Mouse (Mus musculus): Measurements from ENCODE around the gene D7Ertd443e. TPM values are rescaled to one million over a fixed set of nuclear protein-coding genes. Genes with fewer than 3 reads are reported as not detected.

D7Ertd443e gene
- polyA plus RNA-seq, 1 experiment from 2014 or later: 0.51 TPM

GRCm38 (mm10) chr7:134320979-134321378, 64.5 kb downstream of the D7Ertd443e start:
- Histone ChIP-seq H3K9me3 (ENCODE audit: control insufficient read depth, low read length) (no peaks in the 10 kb centered on the region), H3K9ac (ENCODE audit: low read length) (no peak overlapping the region), H3K4me2 (replicated peaks; ENCODE audit: low read depth) (no peak overlapping the region)

DNA sequence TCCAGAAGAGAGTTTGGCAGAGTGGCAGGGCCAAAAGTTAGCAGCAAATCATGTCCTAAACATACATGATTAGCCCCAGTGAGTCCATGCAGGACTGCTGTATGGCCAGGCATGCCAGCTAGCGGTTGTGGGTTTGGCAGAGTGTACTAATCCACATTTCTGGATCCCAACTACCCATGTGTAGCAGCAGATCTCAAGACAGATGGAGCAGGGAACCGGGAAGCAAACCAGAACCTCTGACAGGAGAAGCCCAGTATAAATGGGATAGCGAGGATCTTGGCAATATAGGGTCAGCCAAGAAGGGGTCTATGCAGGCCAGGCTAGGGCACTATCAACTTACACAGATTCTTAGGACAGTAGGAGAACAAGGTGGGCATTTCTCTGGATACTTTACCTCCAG, 83.4 kb downstream of the D7Ertd443e start:
- TF ChIP-seq EP300 (optimal IDR thresholded peaks at IDR 0.05) (no peak), CTCF (IDR thresholded peaks at IDR 0.05; ENCODE audit: low read depth) (no peak)
- ATAC-seq (ENCODE audit: low FRiP score, low TSS enrichment) (no peak), DNase-seq (ENCODE audit: low spot score) (no peak)
- no peak overlapping the region for H3K9ac ChIP-seq (ENCODE audit: low read length)
- no peaks in the 10 kb centered on the region for H3K27me3 ChIP-seq (ENCODE audit: control insufficient read depth, insufficient read depth, low read length)
- no peaks in the 10 kb centered on the region for H3K4me1 ChIP-seq (replicated peaks; ENCODE audit: control insufficient read depth, insufficient read depth)
- H3K4me2 ChIP-seq (replicated peaks; ENCODE audit: low read depth): no peak overlapping the region
- H3K27ac ChIP-seq (replicated peaks): no peak overlapping the region
- no peak overlapping the region for H3K4me3 ChIP-seq (ENCODE audit: low read depth, low read length)
- 79% methylated on average over 3 of the region's 3 CpGs for WGBS
- no peaks in the 10 kb centered on the region for H3K36me3 ChIP-seq (ENCODE audit: control insufficient read depth, insufficient read depth, low read length)
- H3K9me3 ChIP-seq (ENCODE audit: control insufficient read depth, low read length): no peaks in the 10 kb centered on the region

More at GRCm38 (mm10) chr7:134320979-134321378, 64.5 kb downstream of the D7Ertd443e start:
- no peak for DNase-seq (ENCODE audit: low spot score)
- H3K27ac ChIP-seq (replicated peaks): no peak overlapping the region
- H3K4me3 ChIP-seq (ENCODE audit: low read depth, low read length): no peak overlapping the region
- no peak for ATAC-seq (ENCODE audit: low FRiP score, low TSS enrichment)
- 68% methylated on average over 10 of the region's 10 CpGs for WGBS
- TF ChIP-seq CTCF (IDR thresholded peaks at IDR 0.05; ENCODE audit: low read depth) (peak; percentile 32), EP300 (optimal IDR thresholded peaks at IDR 0.05) (no peak)
- H3K27me3 ChIP-seq (ENCODE audit: control insufficient read depth, insufficient read depth, low read length): no peaks in the 10 kb centered on the region
- H3K4me1 ChIP-seq (replicated peaks; ENCODE audit: control insufficient read depth, insufficient read depth): no peaks in the 10 kb centered on the region
- H3K36me3 ChIP-seq (ENCODE audit: control insufficient read depth, insufficient read depth, low read length): no peaks in the 10 kb centered on the region

DNA sequence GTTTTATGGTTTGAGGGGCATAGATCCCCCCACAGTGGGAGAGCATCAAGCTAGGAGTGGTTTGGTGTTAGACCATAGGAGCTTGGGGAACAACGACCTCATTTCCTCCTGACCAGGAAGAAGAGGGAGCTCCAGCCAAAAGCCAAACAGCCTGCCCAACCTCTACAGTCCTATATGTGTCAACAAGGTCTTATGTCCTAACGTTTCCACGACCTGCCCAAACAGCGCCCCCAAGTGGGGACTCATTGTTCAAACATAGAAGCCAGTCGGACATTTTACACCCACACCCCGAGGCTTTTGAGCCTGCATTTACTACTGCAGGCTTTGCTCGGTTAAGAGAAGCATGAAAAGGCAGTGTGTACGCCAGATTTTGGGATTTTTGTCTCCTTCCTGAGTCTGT, 84.2 kb downstream of the D7Ertd443e start:
- Histone ChIP-seq H3K4me3 (ENCODE audit: low read depth, low read length) (no peak overlapping the region), H3K4me1 (replicated peaks; ENCODE audit: control insufficient read depth, insufficient read depth) (no peaks in the 10 kb centered on the region), H3K27ac (replicated peaks) (no peak overlapping the region), H3K27me3 (ENCODE audit: control insufficient read depth, insufficient read depth, low read length) (no peaks in the 10 kb centered on the region), H3K9me3 (ENCODE audit: control insufficient read depth, low read length) (no peaks in the 10 kb centered on the region), H3K4me2 (replicated peaks; ENCODE audit: low read depth) (no peak overlapping the region), H3K9ac (ENCODE audit: low read length) (no peak overlapping the region), H3K36me3 (ENCODE audit: control insufficient read depth, insufficient read depth, low read length) (no peaks in the 10 kb centered on the region)
- ATAC-seq (ENCODE audit: low FRiP score, low TSS enrichment): no peak
- DNase-seq (ENCODE audit: low spot score): peak; percentile 39
- peak; percentile 59 for TF ChIP-seq CTCF (IDR thresholded peaks at IDR 0.05; ENCODE audit: low read depth)
- no peak for TF ChIP-seq EP300 (optimal IDR thresholded peaks at IDR 0.05)
- 49% methylated on average over 8 of the region's 8 CpGs for WGBS

DNA sequence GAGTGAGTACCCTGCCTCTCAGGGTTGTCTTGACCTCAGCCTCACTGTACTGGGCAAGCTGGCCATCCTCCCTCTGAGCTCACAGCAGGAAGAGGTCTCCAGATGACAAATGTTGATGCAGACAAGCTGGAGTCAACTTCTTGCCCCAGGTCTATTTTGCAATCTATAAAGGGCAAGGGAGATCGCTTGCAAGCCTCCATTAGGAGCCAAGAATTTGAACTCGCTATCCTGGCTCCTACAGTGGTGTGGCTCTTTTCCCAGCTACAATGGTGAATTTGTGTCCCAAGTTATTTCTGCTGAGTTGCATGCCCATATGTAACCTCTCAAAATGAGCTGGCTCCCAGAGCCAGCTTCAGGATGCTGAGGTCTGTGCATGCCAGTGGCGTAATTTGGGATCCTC, 92.7 kb downstream of the D7Ertd443e start:
- no peak overlapping the region for H3K4me3 ChIP-seq (ENCODE audit: low read depth, low read length)
- 66% methylated on average over 3 of the region's 3 CpGs for WGBS
- no peak for ATAC-seq (ENCODE audit: low FRiP score, low TSS enrichment)
- no peak for TF ChIP-seq CTCF (IDR thresholded peaks at IDR 0.05; ENCODE audit: low read depth)
- no peak for TF ChIP-seq EP300 (optimal IDR thresholded peaks at IDR 0.05)
- no peaks in the 10 kb centered on the region for H3K27me3 ChIP-seq (ENCODE audit: control insufficient read depth, insufficient read depth, low read length)
- H3K9me3 ChIP-seq (ENCODE audit: control insufficient read depth, low read length): no peaks in the 10 kb centered on the region
- H3K4me1 ChIP-seq (replicated peaks; ENCODE audit: control insufficient read depth, insufficient read depth): no peaks in the 10 kb centered on the region
- no peak overlapping the region for H3K27ac ChIP-seq (replicated peaks)
- H3K36me3 ChIP-seq (ENCODE audit: control insufficient read depth, insufficient read depth, low read length): no peaks in the 10 kb centered on the region
- H3K9ac ChIP-seq (ENCODE audit: low read length): no peak overlapping the region
- H3K4me2 ChIP-seq (replicated peaks; ENCODE audit: low read depth): no peak overlapping the region
- no peak for DNase-seq (ENCODE audit: low spot score)

GRCm38 (mm10) chr7:134289611-134290301, 95.7 kb downstream of the D7Ertd443e start:
- H3K27me3 ChIP-seq (ENCODE audit: control insufficient read depth, insufficient read depth, low read length): no peaks in the 10 kb centered on the region
- H3K4me3 ChIP-seq (ENCODE audit: low read depth, low read length): no peak overlapping the region
- H3K9me3 ChIP-seq (ENCODE audit: control insufficient read depth, low read length): no peaks in the 10 kb centered on the region
- no peak for DNase-seq (ENCODE audit: low spot score)
- H3K4me2 ChIP-seq (replicated peaks; ENCODE audit: low read depth): no peak overlapping the region
- no peak for TF ChIP-seq EP300 (optimal IDR thresholded peaks at IDR 0.05)
- no peak for TF ChIP-seq CTCF (IDR thresholded peaks at IDR 0.05; ENCODE audit: low read depth)
- no peak overlapping the region for H3K9ac ChIP-seq (ENCODE audit: low read length)
- no peaks in the 10 kb centered on the region for H3K4me1 ChIP-seq (replicated peaks; ENCODE audit: control insufficient read depth, insufficient read depth)
- WGBS: 34% methylated on average over 7 of the region's 7 CpGs
- no peak overlapping the region for H3K27ac ChIP-seq (replicated peaks)
- ATAC-seq (ENCODE audit: low FRiP score, low TSS enrichment): no peak
- H3K36me3 ChIP-seq (ENCODE audit: control insufficient read depth, insufficient read depth, low read length): no peaks in the 10 kb centered on the region

- 83% methylated on average over 5 of the region's 5 CpGs for WGBS
- H3K4me1 ChIP-seq (replicated peaks; ENCODE audit: control insufficient read depth, insufficient read depth): no peaks in the 10 kb centered on the region
- ATAC-seq (ENCODE audit: low FRiP score, low TSS enrichment) (no peak), DNase-seq (ENCODE audit: low spot score) (no peak)
- no peak overlapping the region for H3K27ac ChIP-seq (replicated peaks)
- H3K9me3 ChIP-seq (ENCODE audit: control insufficient read depth, low read length): no peaks in the 10 kb centered on the region
- no peak overlapping the region for H3K4me3 ChIP-seq (ENCODE audit: low read depth, low read length)
- H3K9ac ChIP-seq (ENCODE audit: low read length): no peak overlapping the region
- no peaks in the 10 kb centered on the region for H3K36me3 ChIP-seq (ENCODE audit: control insufficient read depth, insufficient read depth, low read length)
- no peak overlapping the region for H3K4me2 ChIP-seq (replicated peaks; ENCODE audit: low read depth)
- no peak for TF ChIP-seq EP300 (optimal IDR thresholded peaks at IDR 0.05)
- no peak for TF ChIP-seq CTCF (IDR thresholded peaks at IDR 0.05; ENCODE audit: low read depth)
- H3K27me3 ChIP-seq (ENCODE audit: control insufficient read depth, insufficient read depth, low read length): no peaks in the 10 kb centered on the region
Observed at GRCm38 (mm10) chr7:134289126-134289525, 96.3 kb downstream of the D7Ertd443e start.

Measured in stomach, postnatal 0 days (tissue).